Mouse (Mus musculus) G1E (cell line): ENCODE measurements around the gene Tmem63b.

ENCODE experiments used
- CTCF ChIP-seq: IDR thresholded peaks from 2 replicates; pipeline ENCODE4 v1.5.1; 2012; ENCODE audit warnings: low read depth, low read length, inconsistent platforms, mixed read lengths
- POLR2AphosphoS5 ChIP-seq: IDR thresholded peaks from 2 replicates; pipeline ENCODE4 v1.6.1; 2012; ENCODE audit warnings: low read depth, low read length, inconsistent platforms; ENCODE audit not compliant: insufficient replicate concordance
- TAL1 ChIP-seq: conservative IDR thresholded peaks from 2 replicates; pipeline ENCODE4 v1.6.1; 2012; ENCODE audit warnings: low read depth, low read length, inconsistent platforms, mixed read lengths

DNA sequence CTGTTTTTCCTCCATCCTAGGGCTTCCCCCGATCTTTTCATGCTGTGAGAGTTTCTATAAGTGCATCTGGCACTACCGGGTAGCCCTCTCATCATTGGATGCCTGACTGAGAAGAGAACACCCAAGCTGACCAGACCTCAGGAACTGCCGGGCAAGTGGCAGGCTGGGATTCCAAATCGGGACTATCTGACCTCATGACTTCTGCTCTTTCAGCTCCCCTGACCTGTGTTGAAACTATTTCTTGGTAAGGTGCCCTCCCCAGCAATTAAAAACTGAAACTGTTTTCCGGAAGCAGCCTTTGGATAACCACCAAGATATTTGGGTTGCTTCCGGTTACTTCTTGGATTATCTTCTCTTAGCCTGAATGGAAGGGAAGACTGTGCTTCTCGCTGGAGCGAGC, 21.5 kb upstream of the Tmem63b start:
- no peak for TF ChIP-seq CTCF
- TF ChIP-seq POLR2AphosphoS5, result no peak
- no peak for TF ChIP-seq TAL1
